In the genomic region with DNA sequence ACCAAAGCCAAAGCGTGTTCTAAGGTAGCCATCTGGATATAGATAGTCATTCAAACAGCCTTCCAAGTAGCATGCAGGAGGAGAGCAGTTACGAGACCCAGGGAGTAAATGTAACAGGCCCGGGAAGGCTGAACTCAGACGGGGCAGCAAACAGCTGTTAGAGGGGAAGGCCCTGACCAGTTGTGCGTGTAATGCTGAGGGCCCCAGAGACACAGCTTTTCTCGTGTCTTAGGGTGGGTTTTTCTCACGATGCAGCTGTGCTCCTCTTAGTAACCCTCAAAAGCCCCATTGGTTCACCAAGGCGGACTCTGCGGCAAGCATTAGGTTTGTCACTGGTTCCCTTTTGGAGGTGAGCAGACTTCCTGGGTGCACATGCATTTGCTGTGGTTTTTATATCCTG, we compare ENCODE assay signal across 17 mouse cellular contexts.
DNase-seq lines count a peak whose midpoint lies in the region; ATAC-seq and TF ChIP-seq lines count a peak whose summit lies in the region.
"Had no signal": no experiment of that assay in that cellular context is flagged by ENCODE, and none has a peak within 500 bp of the region (broad histone marks: within the 10 kb centered on the region; RNA-seq: fewer than 3 reads in every experiment).

No protein-coding gene starts in this region.

- TF ChIP-seq CTCF in cortical plate, adult 2 months (IDR thresholded peaks at IDR 0.05; ENCODE audit: extremely low read depth, insufficient read depth, low read length), result no peak
- no peak for TF ChIP-seq CTCF in spleen, adult 2 months (IDR thresholded peaks at IDR 0.05; ENCODE audit: extremely low read depth, insufficient read depth, insufficient read length, insufficient replicate concordance)

- ATAC-seq in CD4-positive, CD25-positive, alpha-beta regulatory T cell, adult 4 months, result no peak
- ATAC-seq in neural tube, embryonic 15.5 days (ENCODE audit: low FRiP score), result no peak
- ATAC-seq: hindbrain, postnatal 0 days had no signal

- DNase-seq in CD4-positive, CD25-positive, alpha-beta regulatory T cell, adult 2 months (ENCODE audit: low read depth, low spot score), result peak; percentile 24
- DNase-seq in spleen, adult 2 months (ENCODE audit: low read depth in 1 of 2, low spot score in 2 of 2), result peak; percentile 70 to 77
- DNase-seq in thymus, postnatal 25 days, result peak; percentile 65
- no peak for DNase-seq in adrenal gland, postnatal 25 days
- DNase-seq in frontal cortex, postnatal 25 days (ENCODE audit: low spot score in 2 of 2), result no peak
- DNase-seq: cerebellum, adult 9-10 months; kidney, adult 2 months; kidney, postnatal 14 days; liver had no signal

- H3K4me2 ChIP-seq in neural tube, embryonic 15.5 days, result no peak overlapping the region
- H3K4me2 ChIP-seq: embryonic facial prominence, embryonic 13.5 days; heart, embryonic 11.5 days; midbrain, embryonic 12.5 days had no signal

- H3K36me3 ChIP-seq in spleen, adult 2 months (ENCODE audit: control insufficient read depth, insufficient read depth, low read length), result no peaks in the 10 kb centered on the region
- no peaks in the 10 kb centered on the region for H3K36me3 ChIP-seq in neural tube, embryonic 15.5 days
- H3K36me3 ChIP-seq: embryonic facial prominence, embryonic 13.5 days; midbrain, embryonic 12.5 days had no signal

- 25% methylated on average over 9 of the region's 9 CpGs for WGBS in spleen, adult 2 months
- 82% methylated on average over 9 of the region's 9 CpGs for WGBS in neural tube, embryonic 15.5 days

- H3K4me1 ChIP-seq in cortical plate, adult 2 months (ENCODE audit: control insufficient read depth, insufficient read depth, low read length), result peaks cover 1% of the 10 kb centered on the region; the same call in 1 of the 2 replicates
- peaks cover 28% of the 10 kb centered on the region for H3K4me1 ChIP-seq in spleen, adult 2 months (ENCODE audit: control insufficient read depth, insufficient read depth, insufficient read length)
- 0 out of 2 replicates have a peak, but pooled peaks cover 3% of the 10 kb centered on the region for H3K4me1 ChIP-seq in neural tube, embryonic 15.5 days
- H3K4me1 ChIP-seq: midbrain, embryonic 12.5 days had no signal

- no peaks in the 10 kb centered on the region for H3K9me3 ChIP-seq in neural tube, embryonic 15.5 days (replicated peaks)
- H3K9me3 ChIP-seq: embryonic facial prominence, embryonic 13.5 days; midbrain, embryonic 12.5 days had no signal

- no peak overlapping the region for H3K4me3 ChIP-seq in cortical plate, adult 2 months (ENCODE audit: insufficient read depth, low read length)
- H3K4me3 ChIP-seq in spleen, adult 2 months (ENCODE audit: extremely low read depth, insufficient read depth, insufficient read length), result no peak overlapping the region
- no peak overlapping the region for H3K4me3 ChIP-seq in neural tube, embryonic 15.5 days (replicated peaks)
- H3K4me3 ChIP-seq: embryonic facial prominence, embryonic 13.5 days; midbrain, embryonic 12.5 days; myocyte had no signal

- TF ChIP-seq POLR2A in cortical plate, adult 2 months (IDR thresholded peaks at IDR 0.05; ENCODE audit: extremely low read depth, insufficient read depth, low read length), result no peak
- TF ChIP-seq POLR2A in spleen, adult 2 months (IDR thresholded peaks at IDR 0.05; ENCODE audit: low read depth, low read length), result no peak

- peak overlapping the region; percentile 19; the same call in 1 of the 2 replicates for H3K27ac ChIP-seq in cortical plate, adult 2 months (ENCODE audit: insufficient read depth, low read length)
- peak overlapping the region; percentile 60 for H3K27ac ChIP-seq in spleen, adult 2 months (ENCODE audit: insufficient read depth, low read length)
- no peak overlapping the region for H3K27ac ChIP-seq in neural tube, embryonic 15.5 days (replicated peaks)
- H3K27ac ChIP-seq: embryonic facial prominence, embryonic 13.5 days; hindbrain, postnatal 0 days; midbrain, embryonic 12.5 days had no signal

- H3K27me3 ChIP-seq in spleen, adult 2 months (ENCODE audit: control insufficient read depth, insufficient read depth, low read length), result no peaks in the 10 kb centered on the region
- no peaks in the 10 kb centered on the region for H3K27me3 ChIP-seq in neural tube, embryonic 15.5 days (replicated peaks)
- H3K27me3 ChIP-seq: embryonic facial prominence, embryonic 13.5 days; midbrain, embryonic 12.5 days had no signal

- no peak overlapping the region for H3K9ac ChIP-seq in neural tube, embryonic 15.5 days (replicated peaks)
- H3K9ac ChIP-seq: embryonic facial prominence, embryonic 13.5 days; midbrain, embryonic 12.5 days had no signal

Comparison
In these comparisons a context has a peak if more than half of its experiments do, and no peak if none do; other contexts are left out.
1. DNase-seq: peak in CD4-positive, CD25-positive, alpha-beta regulatory T cell, adult 2 months (single experiment), spleen, adult 2 months (2 of 2) and thymus, postnatal 25 days (single experiment); none in adrenal gland, postnatal 25 days (single experiment) and frontal cortex, postnatal 25 days (0 of 2).